Mouse (Mus musculus): ENCODE measurements at regions not wholly inside any gene's neighbourhood (a gene's known extent, or its start where the extent isn't known, plus 50 kb on each side); places are given as distances from the start of the nearest gene placed in this dataset.

- DNase-seq = no peak
Observed at GRCm38 (mm10) chr5:95864252-95864651, 88.5 kb downstream of the E330014E10Rik start.

GRCm38 (mm10) chr5:95864725-95865492 is 89.1 kb downstream of the E330014E10Rik start:
- no peak for DNase-seq

- no peak for DNase-seq
Observed at GRCm38 (mm10) chr5:95865516-95865915, 89.7 kb downstream of the E330014E10Rik start.

GRCm38 (mm10) chr5:95866848-95867495 is 89.8 kb upstream of the Cxcl13 start:
- no peak for DNase-seq

- DNase-seq = no peak
Observed at GRCm38 (mm10) chr5:95870336-95870845, 86.4 kb upstream of the Cxcl13 start.

- no peak for DNase-seq
Observed at GRCm38 (mm10) chr5:95874969-95875368, 81.8 kb upstream of the Cxcl13 start.

GRCm38 (mm10) chr5:95880914-95881313 is 75.8 kb upstream of the Cxcl13 start:
- peak; percentile 60 for DNase-seq
